Mouse (Mus musculus) limb, embryonic 13.5 days (tissue): Measurements from ENCODE around the gene Lcor. TPM values are rescaled to one million over a fixed set of nuclear protein-coding genes. Genes with fewer than 3 reads are reported as not detected.

ENCODE experiments used
- ATAC-seq: fragments of 200-750 bp; cut with Nextera tagmentation; 2 replicates; pipeline ENCODE4 v1.8.0; 2017; ENCODE audit warnings: low read depth, moderate number of reproducible peaks, moderate TSS enrichment; ENCODE audit not compliant: low FRiP score
- H3K27ac ChIP-seq: fragments of 300-500 bp; sonication (generic); 2 replicates; pipeline ENCODE4 v1.5.1; 2015; ENCODE audit warnings: inconsistent platforms, mild to moderate bottlenecking, moderate library complexity
- H3K27me3 ChIP-seq: fragments of 300-500 bp; sonication (generic); 2 replicates; pipeline ENCODE4 v1.6.1; 2015; ENCODE audit warnings: mild to moderate bottlenecking, inconsistent platforms
- H3K36me3 ChIP-seq: fragments of 300-500 bp; sonication (generic); 2 replicates; pipeline ENCODE4 v1.6.1; 2015; ENCODE audit warnings: inconsistent platforms, mild to moderate bottlenecking, moderate library complexity
- H3K4me1 ChIP-seq: fragments of 300-500 bp; sonication (generic); 2 replicates; pipeline ENCODE4 v1.6.1; 2015; ENCODE audit warnings: inconsistent platforms
- H3K4me2 ChIP-seq: fragments of 300-500 bp; sonication (generic); replicated peaks from 2 replicates; pipeline ENCODE4 v1.6.1; 2015; ENCODE audit warnings: inconsistent platforms, mild to moderate bottlenecking, moderate library complexity
- H3K4me3 ChIP-seq: fragments of 300-500 bp; sonication (generic); 2 replicates; pipeline ENCODE4 v1.5.1; 2015; ENCODE audit warnings: moderate library complexity, mild to moderate bottlenecking, inconsistent platforms
- H3K9ac ChIP-seq: fragments of 300-500 bp; sonication (generic); 2 replicates; pipeline ENCODE4 v1.6.1; 2015; ENCODE audit warnings: mild to moderate bottlenecking, inconsistent platforms
- H3K9me3 ChIP-seq: fragments of 300-500 bp; sonication (generic); 2 replicates; pipeline ENCODE4 v1.6.1; 2016; ENCODE audit warnings: inconsistent platforms
- WGBS: fragments of 180-500 bp; shearing (Covaris S2); methylation state at CpG from one replicate; pipeline ENCODE4 v1.1.7; 2015; 5-methylcytosine and 5-hydroxymethylcytosine counted together
- polyA plus RNA-seq: library from polyadenylated mRNA; unstranded; fragments of >200 nt; fragmentation: Nextera tagmentation; extraction: Ambion mirVana; gene quantifications from 2 replicates; pipeline ENCODE4 v1.2.1, GENCODE M21; 2015

Lcor gene
- polyA plus RNA-seq, 1 experiment from 2014 or later: 10.5 TPM

DNA sequence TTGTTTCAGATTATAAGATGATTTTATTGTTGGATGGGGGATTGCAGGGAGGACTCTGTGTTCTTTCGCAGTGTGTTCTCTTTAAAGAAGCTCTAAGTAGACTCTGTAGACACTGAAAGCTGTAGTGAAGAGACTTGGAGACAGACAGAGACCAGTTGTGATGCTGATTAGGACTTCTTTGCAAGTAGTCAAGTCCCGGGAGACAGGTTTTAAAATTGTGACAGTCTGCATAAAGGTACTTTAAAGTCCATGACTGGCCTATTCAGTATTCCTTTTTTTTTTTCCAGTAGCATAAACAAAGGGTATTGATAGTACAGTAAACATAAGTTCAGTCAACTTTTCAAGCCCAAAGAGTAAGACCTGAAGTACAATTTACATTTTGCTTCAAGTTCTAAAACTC lies 39.8 kb downstream of the Lcor start:
- WGBS: 67% methylated on average over 2 of the region's 2 CpGs
- no peak for ATAC-seq

DNA sequence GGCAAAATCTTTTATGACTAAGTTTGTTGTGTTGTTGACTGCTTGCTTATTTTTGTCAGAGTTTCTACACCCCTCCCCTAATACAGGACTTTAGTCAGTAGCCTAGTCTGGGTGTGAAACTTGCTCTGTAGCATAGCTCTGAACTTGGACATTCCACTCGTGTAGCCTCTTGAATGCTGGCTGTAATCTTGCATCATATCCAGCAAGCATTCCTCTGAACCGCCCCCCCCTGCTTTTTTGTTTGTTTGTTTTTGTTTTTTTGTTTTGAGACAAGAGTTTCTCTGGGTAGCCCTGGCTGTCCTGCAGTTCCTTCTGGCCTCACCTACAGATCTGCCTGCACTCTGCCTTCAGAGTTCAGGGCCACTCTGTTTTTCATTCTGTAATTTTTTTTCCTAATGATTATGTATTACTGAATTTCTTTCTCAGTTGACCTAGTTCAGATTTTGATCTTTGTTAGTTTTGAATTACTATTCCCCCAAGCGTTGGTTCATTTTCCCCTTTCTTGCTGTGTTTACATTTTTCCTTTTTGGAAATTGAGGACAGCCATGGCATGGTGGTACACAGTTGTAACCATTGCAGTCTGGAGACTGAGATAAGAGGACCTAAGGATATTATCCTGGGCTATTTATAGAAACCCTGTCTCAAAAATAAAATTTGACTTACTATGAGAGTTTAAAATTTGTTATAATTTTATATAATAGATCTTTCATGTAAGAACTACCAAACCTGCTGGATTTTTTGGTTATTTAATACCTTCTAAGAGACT lies 41.5 kb downstream of the Lcor start:
- ATAC-seq: no peak

More for the DNA sequence above, 39.8 kb downstream of the Lcor start:
- no peak overlapping the region for H3K4me3 ChIP-seq
- peaks cover 19% of the 10 kb centered on the region for H3K4me1 ChIP-seq
- no peaks in the 10 kb centered on the region for H3K27me3 ChIP-seq
- H3K9me3 ChIP-seq: no peaks in the 10 kb centered on the region
- no peaks in the 10 kb centered on the region for H3K36me3 ChIP-seq
- no peak overlapping the region for H3K9ac ChIP-seq
- no peak overlapping the region for H3K27ac ChIP-seq
- H3K4me2 ChIP-seq: no peak overlapping the region

DNA sequence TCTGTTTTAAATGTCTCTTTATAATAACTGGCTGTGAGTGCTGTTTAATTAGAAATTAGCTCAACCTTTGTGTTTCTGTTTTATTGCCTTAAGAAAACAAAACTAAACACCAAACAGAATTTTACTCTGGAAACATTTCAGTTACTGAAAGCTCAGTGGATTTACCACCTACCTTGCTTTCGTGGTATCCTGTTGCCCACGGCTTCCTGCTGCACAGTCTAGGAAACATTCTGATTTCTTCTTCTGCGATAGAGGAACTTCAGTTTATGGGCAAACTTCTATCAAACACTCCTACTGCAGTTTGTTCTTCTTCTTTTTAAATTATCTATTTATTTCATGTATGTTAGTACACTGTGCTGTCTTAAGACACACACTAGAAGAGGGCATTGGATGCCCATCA lies 46.7 kb downstream of the Lcor start:
- Histone ChIP-seq H3K27ac (no peak overlapping the region), H3K4me1 (peaks cover 4% of the 10 kb centered on the region; the same call in 1 of the 2 replicates), H3K9ac (no peak overlapping the region), H3K27me3 (no peaks in the 10 kb centered on the region), H3K36me3 (no peaks in the 10 kb centered on the region), H3K4me2 (no peak overlapping the region), H3K4me3 (no peak overlapping the region), H3K9me3 (no peaks in the 10 kb centered on the region)
- ATAC-seq: no peak
- 82% methylated on average over 3 of the region's 3 CpGs for WGBS

More for the DNA sequence above, 41.5 kb downstream of the Lcor start:
- no peaks in the 10 kb centered on the region for H3K27me3 ChIP-seq
- 73% methylated on average over 3 of the region's 3 CpGs for WGBS
- H3K27ac ChIP-seq: no peak overlapping the region
- no peak overlapping the region for H3K4me3 ChIP-seq
- no peak overlapping the region for H3K4me2 ChIP-seq
- no peaks in the 10 kb centered on the region for H3K36me3 ChIP-seq
- H3K9me3 ChIP-seq: no peaks in the 10 kb centered on the region
- H3K4me1 ChIP-seq: peaks cover 22% of the 10 kb centered on the region
- no peak overlapping the region for H3K9ac ChIP-seq

DNA sequence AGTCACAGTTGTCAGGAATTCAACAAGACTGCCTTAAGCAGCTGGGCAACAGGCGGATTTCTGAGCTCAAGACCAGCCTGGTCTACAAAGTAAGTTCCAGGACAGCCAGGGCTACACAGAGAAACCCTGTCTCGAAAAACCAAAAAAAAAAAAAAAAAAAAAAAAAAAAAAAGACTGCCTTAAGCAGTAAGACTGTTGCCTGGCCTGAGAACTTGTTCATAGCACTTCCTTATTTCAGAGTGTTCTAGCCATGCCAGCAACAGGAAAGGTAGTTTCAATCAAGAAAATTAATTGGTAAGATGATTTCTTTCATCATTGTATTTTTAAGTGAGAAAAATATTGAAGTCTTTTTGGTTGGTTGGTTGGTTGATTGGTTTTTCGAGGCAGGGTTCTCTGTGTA lies 51.6 kb downstream of the Lcor start:
- no peak overlapping the region for H3K4me3 ChIP-seq
- no peaks in the 10 kb centered on the region for H3K9me3 ChIP-seq
- no peak overlapping the region for H3K4me2 ChIP-seq
- 85% methylated on average over 3 of the region's 3 CpGs for WGBS
- no peak for ATAC-seq
- H3K9ac ChIP-seq: no peak overlapping the region
- H3K36me3 ChIP-seq: peaks cover 3% of the 10 kb centered on the region; the same call in 1 of the 2 replicates
- H3K27ac ChIP-seq: no peak overlapping the region
- H3K4me1 ChIP-seq: no peaks in the 10 kb centered on the region
- no peaks in the 10 kb centered on the region for H3K27me3 ChIP-seq

DNA sequence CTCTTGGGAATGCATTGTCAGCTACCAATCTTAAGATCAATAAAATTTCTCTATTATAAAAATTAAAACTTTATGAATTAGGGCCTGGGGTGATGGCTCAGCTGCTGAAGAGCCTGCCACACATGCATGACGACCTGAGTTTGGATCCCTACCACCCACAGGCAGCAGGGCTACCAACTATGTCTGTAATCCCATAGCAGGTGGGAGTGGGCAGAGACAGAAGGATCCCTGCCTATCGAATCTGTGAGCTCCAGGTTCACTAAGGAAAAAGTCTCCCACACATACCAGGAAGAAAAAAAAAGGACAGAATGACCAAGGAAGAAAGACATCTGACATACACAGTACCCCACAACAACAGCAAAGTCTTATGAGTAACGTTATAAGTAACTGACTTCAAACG lies 74.5 kb downstream of the Lcor start:
- peaks cover 9% of the 10 kb centered on the region; the same call in 1 of the 2 replicates for H3K4me1 ChIP-seq
- no peak overlapping the region for H3K27ac ChIP-seq
- no peak overlapping the region for H3K4me3 ChIP-seq
- ATAC-seq: no peak
- WGBS: 80% methylated on average over 4 of the region's 4 CpGs
- H3K9ac ChIP-seq: no peak overlapping the region
- no peaks in the 10 kb centered on the region for H3K9me3 ChIP-seq
- H3K27me3 ChIP-seq: no peaks in the 10 kb centered on the region
- H3K36me3 ChIP-seq: peaks cover 39% of the 10 kb centered on the region
- H3K4me2 ChIP-seq: no peak overlapping the region

DNA sequence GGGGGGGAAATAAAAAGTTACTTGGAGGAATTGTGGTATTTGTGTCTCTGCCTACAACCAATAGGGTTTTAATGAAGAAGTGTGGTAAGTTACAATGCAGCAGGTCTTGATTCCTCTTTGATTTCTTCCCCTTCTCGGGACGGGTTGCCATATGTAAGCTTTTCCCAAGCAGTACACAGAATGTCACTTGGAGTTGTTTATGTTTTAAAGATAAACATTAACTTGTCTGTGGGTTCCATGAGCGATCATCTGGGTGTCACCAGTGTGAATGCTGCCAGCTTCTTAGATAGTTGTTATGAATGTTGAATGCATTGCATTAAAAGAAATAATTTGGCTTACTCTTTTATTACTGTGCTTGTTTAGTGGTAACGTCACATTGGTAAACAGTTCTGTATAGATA lies 75.1 kb downstream of the Lcor start:
- Histone ChIP-seq H3K4me3 (no peak overlapping the region), H3K9ac (no peak overlapping the region), H3K4me2 (no peak overlapping the region), H3K9me3 (no peaks in the 10 kb centered on the region), H3K27ac (no peak overlapping the region), H3K4me1 (peaks cover 9% of the 10 kb centered on the region; the same call in 1 of the 2 replicates), H3K36me3 (peaks cover 37% of the 10 kb centered on the region), H3K27me3 (no peaks in the 10 kb centered on the region)
- ATAC-seq: no peak
- WGBS: 95% methylated on average over 4 of the region's 4 CpGs

DNA sequence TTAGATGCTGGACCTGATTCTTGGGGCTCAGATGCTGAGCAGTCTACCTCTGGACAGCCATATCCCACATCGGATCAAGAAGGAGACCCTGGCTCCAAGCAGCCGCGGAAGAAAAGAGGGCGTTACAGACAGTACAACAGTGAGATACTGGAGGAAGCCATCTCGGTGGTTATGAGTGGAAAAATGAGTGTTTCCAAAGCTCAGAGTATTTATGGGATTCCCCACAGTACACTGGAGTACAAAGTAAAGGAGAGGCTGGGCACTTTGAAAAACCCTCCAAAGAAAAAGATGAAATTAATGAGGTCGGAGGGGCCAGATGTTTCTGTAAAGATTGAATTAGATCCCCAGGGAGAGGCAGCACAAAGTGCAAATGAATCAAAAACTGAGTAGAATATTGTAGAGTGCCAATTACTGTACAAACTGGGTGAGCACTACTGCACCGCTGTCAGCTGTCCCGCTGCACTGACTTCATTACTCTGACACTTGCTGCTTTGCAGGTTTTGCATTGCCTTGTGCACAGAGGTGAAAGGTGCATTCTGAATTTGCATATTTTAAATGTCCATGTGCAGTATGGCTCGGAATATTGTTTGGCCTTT lies 76.6 kb downstream of the Lcor start:
- Histone ChIP-seq H3K9me3 (no peaks in the 10 kb centered on the region), H3K9ac (no peak overlapping the region), H3K4me1 (peaks cover 13% of the 10 kb centered on the region; the same call in 1 of the 2 replicates), H3K27me3 (no peaks in the 10 kb centered on the region), H3K27ac (no peak overlapping the region), H3K36me3 (peaks cover 33% of the 10 kb centered on the region), H3K4me2 (no peak overlapping the region), H3K4me3 (no peak overlapping the region)
- no peak for ATAC-seq
- 85% methylated on average over 9 of the region's 9 CpGs for WGBS

DNA sequence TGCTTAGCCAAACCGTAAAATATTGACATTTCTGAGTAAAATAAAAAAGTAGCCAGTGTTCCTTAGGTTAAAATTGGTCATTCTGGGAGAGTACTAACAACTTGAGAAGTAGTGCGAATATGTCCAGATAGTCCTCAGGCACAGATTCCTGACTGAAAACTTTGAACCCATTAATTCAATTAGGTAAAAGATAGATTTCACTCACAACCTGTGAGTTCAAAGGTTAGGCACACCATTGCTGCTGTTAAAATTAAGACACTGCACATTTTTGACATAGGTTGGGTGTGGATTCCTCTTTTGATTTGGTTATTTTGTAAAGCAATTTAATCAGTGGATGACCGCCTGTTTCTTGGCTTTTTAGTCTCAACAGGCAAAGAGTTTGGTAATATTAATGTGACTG lies 78.4 kb downstream of the Lcor start:
- Histone ChIP-seq H3K4me1 (peaks cover 13% of the 10 kb centered on the region; the same call in 1 of the 2 replicates), H3K27me3 (no peaks in the 10 kb centered on the region), H3K4me2 (no peak overlapping the region), H3K27ac (no peak overlapping the region), H3K36me3 (peaks cover 29% of the 10 kb centered on the region), H3K9me3 (no peaks in the 10 kb centered on the region), H3K4me3 (no peak overlapping the region), H3K9ac (no peak overlapping the region)
- no peak for ATAC-seq
- WGBS: 90% methylated on average over 3 of the region's 3 CpGs

DNA sequence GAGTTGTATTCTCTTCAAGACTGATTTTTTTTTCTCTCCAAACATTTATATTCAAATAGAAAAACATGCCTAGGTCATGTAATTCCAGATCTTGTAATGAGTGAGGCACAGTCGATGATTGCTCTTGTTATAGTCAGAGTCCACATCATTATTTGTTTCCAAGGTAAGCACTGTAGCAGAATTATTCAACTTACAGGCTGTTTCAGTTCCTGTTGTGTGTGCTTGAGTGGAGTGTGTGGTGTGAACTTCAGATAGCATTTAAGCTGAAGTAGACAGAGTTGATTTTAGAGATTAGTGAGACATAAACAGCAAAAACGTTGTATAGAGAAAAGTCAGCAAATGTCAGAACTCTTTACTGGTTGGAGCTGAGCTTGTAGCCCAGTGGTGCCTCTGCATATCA lies 86.4 kb downstream of the Lcor start:
- Histone ChIP-seq H3K4me1 (no peaks in the 10 kb centered on the region), H3K36me3 (no peaks in the 10 kb centered on the region), H3K27me3 (no peaks in the 10 kb centered on the region), H3K27ac (no peak overlapping the region), H3K4me3 (no peak overlapping the region), H3K9me3 (no peaks in the 10 kb centered on the region), H3K9ac (no peak overlapping the region), H3K4me2 (no peak overlapping the region)
- 73% methylated on average over 2 of the region's 2 CpGs for WGBS
- ATAC-seq: no peak

DNA sequence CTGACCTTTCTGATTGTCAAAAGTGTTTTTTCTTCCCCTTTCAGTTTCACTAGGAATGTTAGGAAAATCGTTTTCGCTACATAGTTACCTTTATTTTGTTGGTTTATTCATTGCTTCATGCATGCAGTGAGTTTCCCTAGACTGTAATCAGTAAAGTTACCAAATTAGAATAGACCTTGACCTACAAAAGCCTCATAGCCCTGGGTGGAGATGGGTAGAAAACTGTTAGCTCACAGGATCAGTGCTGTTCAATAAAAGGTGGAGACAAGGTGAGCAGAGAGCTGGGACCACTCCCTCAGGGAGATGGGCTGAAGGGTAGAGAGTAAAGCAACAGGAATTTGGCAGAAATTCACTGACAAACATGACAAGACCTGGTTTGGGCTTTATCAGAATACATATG lies 91.3 kb downstream of the Lcor start:
- no peak for ATAC-seq
- Histone ChIP-seq H3K9ac (no peak overlapping the region), H3K4me2 (no peak overlapping the region), H3K27ac (no peak overlapping the region), H3K9me3 (no peaks in the 10 kb centered on the region), H3K36me3 (no peaks in the 10 kb centered on the region), H3K4me1 (no peaks in the 10 kb centered on the region), H3K27me3 (no peaks in the 10 kb centered on the region), H3K4me3 (no peak overlapping the region)
- WGBS: 89% methylated on average over 2 of the region's 2 CpGs

DNA sequence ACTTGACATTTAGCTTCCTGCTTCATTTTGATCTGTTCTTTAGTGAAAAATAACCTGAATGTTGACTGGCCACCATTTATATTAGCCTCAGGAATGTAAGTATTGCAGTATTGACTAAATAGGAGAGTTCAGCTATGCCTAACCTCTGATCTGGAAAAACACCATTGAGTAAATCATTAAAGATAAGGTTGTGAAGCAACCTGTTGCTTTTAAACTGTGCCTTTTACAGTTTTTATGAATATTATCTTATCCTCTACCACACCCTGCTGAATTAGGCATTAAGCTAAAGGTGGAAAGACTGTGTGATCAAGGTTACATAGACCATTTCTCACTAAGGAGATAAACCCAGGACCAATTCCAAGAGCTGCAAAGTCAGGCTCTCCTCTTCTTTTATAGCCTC lies 95.1 kb downstream of the Lcor start:
- no peak overlapping the region for H3K9ac ChIP-seq
- no peaks in the 10 kb centered on the region for H3K9me3 ChIP-seq
- H3K27me3 ChIP-seq: no peaks in the 10 kb centered on the region
- no peak overlapping the region for H3K27ac ChIP-seq
- peaks cover 12% of the 10 kb centered on the region for H3K36me3 ChIP-seq
- no peak overlapping the region for H3K4me2 ChIP-seq
- no peak for ATAC-seq
- no peak overlapping the region for H3K4me3 ChIP-seq
- no peaks in the 10 kb centered on the region for H3K4me1 ChIP-seq

DNA sequence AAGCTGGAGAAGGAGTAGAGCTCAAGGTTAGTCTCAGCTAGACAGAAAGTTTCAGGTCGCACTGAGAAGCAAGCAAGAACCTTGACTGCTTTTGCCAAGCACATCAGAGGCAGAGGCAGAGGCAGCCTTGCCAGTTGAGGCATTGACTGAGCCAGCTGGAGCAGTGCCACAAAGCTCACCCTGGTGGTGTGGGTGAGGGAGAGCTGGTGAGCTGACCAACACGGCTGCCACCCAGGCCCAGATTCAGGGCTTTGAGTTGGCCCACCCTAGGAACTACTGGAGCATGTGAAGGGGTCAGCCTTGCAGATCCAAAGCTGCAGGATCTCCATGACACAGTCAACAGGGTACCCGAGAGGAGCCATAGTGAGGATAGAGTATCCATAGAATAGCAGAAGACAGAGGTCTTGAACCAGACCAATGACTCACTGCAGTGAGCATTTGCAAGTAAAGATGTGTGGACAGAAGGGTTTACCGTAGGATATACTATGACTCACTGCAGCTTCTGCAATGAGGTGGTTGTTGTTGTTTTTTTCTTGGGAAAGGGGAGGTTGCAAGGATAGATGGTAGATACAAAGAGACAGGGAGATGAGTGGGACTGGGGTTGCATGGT lies 97.0 kb downstream of the Lcor start:
- Histone ChIP-seq H3K4me1 (no peaks in the 10 kb centered on the region), H3K4me3 (no peak overlapping the region), H3K36me3 (peaks cover 28% of the 10 kb centered on the region), H3K9ac (no peak overlapping the region), H3K27ac (no peak overlapping the region), H3K9me3 (no peaks in the 10 kb centered on the region), H3K4me2 (no peak overlapping the region), H3K27me3 (no peaks in the 10 kb centered on the region)
- WGBS: 93% methylated on average over 4 of the region's 4 CpGs
- no peak for ATAC-seq
